Mouse (Mus musculus) forebrain, embryonic 14.5 days (tissue): ENCODE measurements around the gene Nmnat1. TPM values are rescaled to one million over a fixed set of nuclear protein-coding genes. Genes with fewer than 3 reads are reported as not detected.
A peak's percentile ranks its signal among the peaks of the same experiment; 100 is the strongest.

Experiments
- ATAC-seq: fragments of 200-750 bp; cut with Nextera tagmentation; 2 replicates; pipeline ENCODE4 v1.8.0; 2017; ENCODE audit warnings: mild to moderate bottlenecking, moderate library complexity
- DNase-seq: peaks from one replicate; pipeline ENCODE4 v3.0.0-alpha.2; 2015; ENCODE audit warnings: low spot score
- H3K27ac ChIP-seq: fragments of 300-500 bp; sonication (generic); 2 replicates; pipeline ENCODE4 v1.5.1; 2014; ENCODE audit warnings: low read depth, mild to moderate bottlenecking, control low read depth, low read length, moderate library complexity
- H3K27me3 ChIP-seq: fragments of 300-500 bp; sonication (generic); replicated peaks from 2 replicates; pipeline ENCODE4 v1.6.1; 2014; ENCODE audit warnings: low read length, control low read depth, mixed read lengths; ENCODE audit not compliant: control insufficient read depth, insufficient read depth
- H3K36me3 ChIP-seq: fragments of 300-500 bp; sonication (generic); 2 replicates; pipeline ENCODE4 v1.6.1; 2014; ENCODE audit warnings: low read length, control low read depth; ENCODE audit not compliant: control insufficient read depth, insufficient read depth
- H3K4me1 ChIP-seq: fragments of 300-500 bp; sonication (generic); 2 replicates; pipeline ENCODE4 v1.6.1; 2014; ENCODE audit warnings: antibody characterized with exemption, low read length, control low read depth; ENCODE audit not compliant: control insufficient read depth, insufficient read depth
- H3K4me2 ChIP-seq: fragments of 300-500 bp; sonication (generic); 2 replicates; pipeline ENCODE4 v1.6.1; 2014; ENCODE audit warnings: mild to moderate bottlenecking, control low read depth, low read length
- H3K4me3 ChIP-seq: fragments of 300-500 bp; sonication (generic); 2 replicates; pipeline ENCODE4 v1.5.1; 2014; ENCODE audit warnings: low read depth, low read length, control low read depth
- H3K9ac ChIP-seq: fragments of 300-500 bp; sonication (generic); 2 replicates; pipeline ENCODE4 v1.6.1; 2014; ENCODE audit warnings: mild to moderate bottlenecking, low read length, control low read depth, moderate library complexity
- H3K9me3 ChIP-seq: fragments of 300-500 bp; sonication (generic); replicated peaks from 2 replicates; pipeline ENCODE4 v1.6.1; 2016; ENCODE audit warnings: low read length, control low read depth, mixed read lengths; ENCODE audit not compliant: control insufficient read depth
- WGBS: fragments of 180-500 bp; shearing (Covaris S2); extraction: QIAGEN DNeasy Blood & Tissue Kit; methylation state at CpG from one replicate; pipeline ENCODE4 v1.1.7; 2014; 5-methylcytosine and 5-hydroxymethylcytosine counted together
- polyA plus RNA-seq: library from polyadenylated mRNA; unstranded; fragments of >200 nt; fragmentation: Nextera tagmentation; extraction: Ambion mirVana; gene quantifications from 2 replicates; pipeline ENCODE4 v1.2.1, GENCODE M21; 2014

The Nmnat1 gene
- polyA plus RNA-seq, 1 experiment from 2014 or later: 9.4 TPM

DNA sequence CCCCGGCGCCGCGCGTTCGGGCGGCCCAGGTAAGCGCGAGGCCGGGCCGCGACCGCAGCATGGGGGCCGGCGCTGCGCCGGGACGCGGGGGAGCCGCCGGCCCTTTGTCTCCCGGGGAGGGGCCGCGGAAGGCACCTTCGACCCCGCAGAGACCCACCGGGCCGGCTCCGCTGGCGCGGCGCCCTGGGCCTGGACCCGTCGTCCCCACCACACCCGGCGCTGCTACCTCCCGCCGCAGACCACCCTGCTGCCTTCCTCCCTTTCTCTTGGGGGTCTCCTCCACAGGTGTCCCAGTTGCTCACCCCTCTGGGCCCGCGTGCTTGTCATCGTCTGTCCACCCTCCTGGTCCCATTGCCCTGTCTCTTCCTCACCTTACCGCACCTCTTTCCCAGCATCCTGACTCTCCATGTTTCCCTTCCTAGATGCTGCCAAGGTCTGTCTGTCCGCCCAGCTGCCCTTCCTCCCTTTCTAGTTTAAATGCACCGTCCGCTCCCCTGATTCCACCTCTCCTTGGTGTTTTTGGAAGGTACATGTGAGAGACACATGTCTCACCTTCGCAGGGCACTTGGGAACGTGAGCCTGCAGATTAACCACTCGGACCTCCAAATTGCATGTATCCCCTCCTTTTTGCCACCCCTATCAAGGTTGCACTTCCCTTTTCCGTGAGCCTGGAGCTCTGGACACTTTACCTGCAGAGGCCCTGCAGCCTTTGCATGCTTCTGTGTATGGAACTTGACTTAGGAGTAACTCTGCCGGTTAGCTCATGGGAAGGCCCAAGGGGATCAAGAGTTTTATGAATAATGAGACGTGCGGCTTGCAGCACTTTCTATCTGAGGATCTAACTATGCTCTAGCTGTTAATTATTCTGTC lies 33.6 kb upstream of the Nmnat1 start:
- WGBS: 2% methylated on average over 36 of the region's 52 CpGs

DNA sequence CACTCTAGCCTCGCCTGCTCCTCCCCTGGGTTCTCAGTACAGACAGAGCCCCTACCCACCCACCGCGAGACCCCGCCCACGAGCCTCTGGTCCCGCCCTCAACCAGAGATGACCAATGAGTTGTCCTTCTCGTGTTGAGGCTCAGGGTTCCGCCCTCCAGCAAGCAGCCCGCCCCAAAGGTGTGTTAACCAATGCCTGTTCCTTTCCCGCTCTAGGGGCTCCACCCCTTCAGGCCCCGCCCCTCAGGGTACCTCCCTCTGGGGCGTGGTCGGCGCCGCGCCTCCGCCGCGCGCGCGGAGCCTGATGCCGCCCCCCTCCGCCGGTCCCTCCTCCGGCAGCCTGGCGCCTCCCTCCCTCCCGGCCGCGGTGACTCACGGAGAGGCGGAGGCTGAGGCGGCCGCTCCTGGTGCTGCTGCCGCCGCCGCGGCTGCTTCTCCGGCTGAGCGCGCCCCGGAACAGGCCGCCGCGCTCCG lies 32.9 kb upstream of the Nmnat1 start, which contains the start of gene Ctnnbip1:
Gene Ctnnbip1, plus strand, starts transcription at position 369 of the 473 bp plus-strand sequence.
- Histone ChIP-seq H3K4me3 (peak within 1 kb of the TSS; percentile 84), H3K36me3 (no peaks in the 10 kb centered on the region), H3K9ac (peak within 1 kb of the TSS; percentile 88), H3K4me2 (peak within 1 kb of the TSS; percentile 95), H3K4me1 (peaks cover 8% of the 10 kb centered on the region), H3K27me3 (no peaks in the 10 kb centered on the region), H3K9me3 (no peaks in the 10 kb centered on the region), H3K27ac (peak within 1 kb of the TSS; percentile 21; the same call in 1 of the 2 replicates)
- peak; percentile 99 for ATAC-seq
- peak; percentile 98 for DNase-seq
- under 1% methylated on average over 45 of the region's 46 CpGs for WGBS

More for the DNA sequence above, 33.6 kb upstream of the Nmnat1 start:
- no peaks in the 10 kb centered on the region for H3K27me3 ChIP-seq
- H3K4me2 ChIP-seq: peak overlapping the region; percentile 95
- DNase-seq (no peak), ATAC-seq (peak; percentile 27; the same call in 1 of the 2 replicates)
- peak overlapping the region; percentile 84 for H3K4me3 ChIP-seq
- no peaks in the 10 kb centered on the region for H3K36me3 ChIP-seq
- H3K4me1 ChIP-seq: peaks cover 10% of the 10 kb centered on the region
- peak overlapping the region; percentile 21; the same call in 1 of the 2 replicates for H3K27ac ChIP-seq
- H3K9ac ChIP-seq: peak overlapping the region; percentile 88
- H3K9me3 ChIP-seq: no peaks in the 10 kb centered on the region

DNA sequence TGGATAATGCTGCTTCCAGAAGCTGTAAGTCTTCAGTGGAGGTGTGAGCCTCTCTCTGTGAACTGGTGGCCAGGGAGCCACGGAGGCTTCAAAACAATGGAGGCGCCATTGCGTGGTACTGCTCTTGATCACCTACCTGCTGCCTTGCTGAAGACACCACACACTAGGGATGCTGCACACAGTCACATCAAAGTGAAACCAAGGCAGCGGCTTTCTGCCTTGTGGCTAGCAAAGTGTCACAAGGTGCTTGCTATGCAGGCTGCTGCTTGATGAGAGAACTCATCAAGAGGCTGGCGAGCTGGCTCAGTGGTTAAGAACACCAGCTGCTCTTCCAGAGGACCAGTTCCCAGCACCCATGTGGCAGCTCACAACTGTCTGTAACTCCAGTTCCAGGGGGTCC lies 30.7 kb upstream of the Nmnat1 start:
- DNase-seq: no peak
- no peak for ATAC-seq
- no peaks in the 10 kb centered on the region for H3K9me3 ChIP-seq
- no peak overlapping the region for H3K9ac ChIP-seq
- WGBS: 86% methylated on average over 5 of the region's 5 CpGs
- H3K27ac ChIP-seq: no peak overlapping the region
- no peak overlapping the region for H3K4me2 ChIP-seq
- no peaks in the 10 kb centered on the region for H3K36me3 ChIP-seq
- no peaks in the 10 kb centered on the region for H3K27me3 ChIP-seq
- H3K4me1 ChIP-seq: peaks cover 8% of the 10 kb centered on the region
- H3K4me3 ChIP-seq: no peak overlapping the region

DNA sequence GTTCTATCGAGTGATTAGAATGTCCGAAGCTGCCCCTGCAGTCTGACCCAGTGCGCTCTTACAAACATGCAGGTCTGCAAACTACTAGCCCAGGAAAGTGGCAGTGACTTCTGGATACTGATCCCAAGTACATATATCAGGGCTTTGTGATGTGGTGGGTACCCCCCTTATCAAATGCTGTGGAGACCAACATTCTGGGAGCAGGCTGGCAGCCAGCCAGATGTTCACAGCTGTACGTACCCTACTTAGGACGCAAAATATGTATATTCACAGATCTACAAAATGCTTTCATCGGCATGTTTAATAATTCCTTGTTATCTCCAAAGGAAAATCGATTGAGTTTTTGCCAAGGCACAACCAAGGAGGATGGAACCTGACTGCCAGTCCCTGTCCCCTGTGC lies 27.1 kb upstream of the Nmnat1 start:
- no peak overlapping the region for H3K9ac ChIP-seq
- H3K4me2 ChIP-seq: no peak overlapping the region
- no peak overlapping the region; the same call in 1 of the 2 replicates for H3K27ac ChIP-seq
- no peaks in the 10 kb centered on the region for H3K4me1 ChIP-seq
- WGBS: 82% methylated on average over 7 of the region's 7 CpGs
- no peak overlapping the region for H3K4me3 ChIP-seq
- H3K27me3 ChIP-seq: no peaks in the 10 kb centered on the region
- H3K36me3 ChIP-seq: no peaks in the 10 kb centered on the region
- no peaks in the 10 kb centered on the region for H3K9me3 ChIP-seq
- ATAC-seq (no peak), DNase-seq (peak; percentile 34)

DNA sequence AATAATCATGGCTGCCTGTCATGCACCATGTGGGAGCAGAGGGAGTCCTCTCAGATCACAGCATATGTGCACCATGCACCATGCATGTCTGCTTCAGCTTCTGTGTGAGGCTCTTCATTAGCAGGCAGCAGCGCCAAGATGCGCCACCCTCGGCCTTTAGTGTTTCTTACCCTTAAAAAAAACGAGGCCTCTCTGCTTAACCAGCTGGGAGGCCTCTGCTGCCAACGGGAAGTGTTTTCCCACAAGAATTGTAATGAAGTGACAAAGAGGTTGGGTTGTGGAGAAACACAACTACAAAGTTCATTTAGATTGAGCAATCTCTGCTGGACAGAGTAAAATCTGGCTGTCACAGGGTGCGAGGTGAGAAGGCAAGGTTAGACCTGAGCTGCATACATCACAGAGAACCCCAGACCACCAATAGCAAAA lies 26.2 kb upstream of the Nmnat1 start:
- Histone ChIP-seq H3K9me3 (no peaks in the 10 kb centered on the region), H3K4me1 (no peaks in the 10 kb centered on the region), H3K4me3 (no peak overlapping the region), H3K36me3 (no peaks in the 10 kb centered on the region), H3K4me2 (no peak overlapping the region), H3K27me3 (no peaks in the 10 kb centered on the region), H3K9ac (no peak overlapping the region), H3K27ac (peak overlapping the region; percentile 50; the same call in 1 of the 2 replicates)
- 15% methylated on average over 6 of the region's 6 CpGs for WGBS
- DNase-seq (peak; percentile 71), ATAC-seq (peak; percentile 69)

DNA sequence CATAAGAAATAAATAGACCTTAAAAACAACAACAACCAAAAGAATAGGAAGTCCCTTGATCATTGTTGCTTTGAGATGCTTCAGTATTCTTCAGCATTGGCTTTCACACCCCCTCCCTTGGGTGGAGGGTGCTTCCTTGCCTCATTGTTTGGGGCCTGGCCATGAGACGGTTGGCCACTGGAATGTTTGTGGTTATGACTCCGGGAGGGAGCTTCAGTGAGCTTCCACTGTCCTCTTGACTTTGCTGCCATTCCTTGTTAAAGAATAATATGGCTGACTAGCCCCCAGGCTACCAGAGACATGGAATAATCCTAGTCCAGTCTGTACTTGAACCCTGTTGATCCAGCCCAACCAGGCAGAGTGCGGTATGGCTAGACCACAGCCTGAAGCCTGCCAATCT lies 21.9 kb upstream of the Nmnat1 start:
- Histone ChIP-seq H3K36me3 (peaks cover 3% of the 10 kb centered on the region; the same call in 1 of the 2 replicates), H3K27ac (no peak overlapping the region), H3K4me2 (no peak overlapping the region), H3K27me3 (no peaks in the 10 kb centered on the region), H3K4me3 (no peak overlapping the region), H3K9me3 (no peaks in the 10 kb centered on the region), H3K4me1 (0 out of 2 replicates have a peak, but pooled peaks cover 6% of the 10 kb centered on the region), H3K9ac (no peak overlapping the region)
- DNase-seq: no peak
- ATAC-seq: no peak
- WGBS: 96% methylated on average over 3 of the region's 3 CpGs

DNA sequence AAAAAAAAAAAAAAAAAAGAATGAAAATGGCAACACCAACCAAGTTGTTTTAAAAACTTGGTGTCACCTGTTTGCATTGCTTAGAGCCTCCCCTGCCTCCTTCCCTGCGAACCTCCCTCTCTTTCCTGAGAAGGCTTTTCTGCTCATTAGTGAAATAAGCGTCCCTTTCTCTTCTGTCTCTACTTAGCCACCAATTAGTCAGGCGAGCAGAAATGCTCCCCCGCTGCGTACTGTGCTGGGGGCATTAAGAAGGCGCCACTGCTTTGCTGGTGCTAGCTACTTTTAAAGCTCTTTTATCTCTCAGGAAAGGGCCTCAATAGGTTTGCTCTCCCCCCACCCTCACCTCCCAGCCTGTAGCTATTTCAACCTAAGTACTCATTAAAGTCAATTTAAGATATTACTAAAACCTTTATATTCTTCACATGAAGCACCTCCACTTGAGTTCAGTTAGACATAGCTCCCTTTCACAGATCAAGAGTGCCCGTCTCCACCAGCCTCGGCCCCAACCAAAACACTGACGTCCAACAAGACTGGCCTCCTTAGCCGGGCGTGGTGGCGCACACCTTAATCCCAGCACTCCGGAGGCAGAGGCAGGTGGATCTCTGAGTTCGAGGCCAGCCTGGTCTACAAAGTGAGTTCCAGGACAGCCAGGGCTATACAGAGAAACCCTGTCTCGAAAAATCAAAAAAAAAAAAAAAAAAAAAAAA lies 20.4 kb upstream of the Nmnat1 start:
- H3K27ac ChIP-seq: no peak overlapping the region
- 15% methylated on average over 14 of the region's 15 CpGs for WGBS
- 0 out of 2 replicates have a peak, but pooled peaks cover 6% of the 10 kb centered on the region for H3K4me1 ChIP-seq
- no peak overlapping the region for H3K9ac ChIP-seq
- peaks cover 7% of the 10 kb centered on the region; the same call in 1 of the 2 replicates for H3K36me3 ChIP-seq
- no peaks in the 10 kb centered on the region for H3K27me3 ChIP-seq
- no peaks in the 10 kb centered on the region for H3K9me3 ChIP-seq
- H3K4me2 ChIP-seq: no peak overlapping the region
- ATAC-seq: peak; percentile 74
- DNase-seq: peak; percentile 78
- no peak overlapping the region for H3K4me3 ChIP-seq

DNA sequence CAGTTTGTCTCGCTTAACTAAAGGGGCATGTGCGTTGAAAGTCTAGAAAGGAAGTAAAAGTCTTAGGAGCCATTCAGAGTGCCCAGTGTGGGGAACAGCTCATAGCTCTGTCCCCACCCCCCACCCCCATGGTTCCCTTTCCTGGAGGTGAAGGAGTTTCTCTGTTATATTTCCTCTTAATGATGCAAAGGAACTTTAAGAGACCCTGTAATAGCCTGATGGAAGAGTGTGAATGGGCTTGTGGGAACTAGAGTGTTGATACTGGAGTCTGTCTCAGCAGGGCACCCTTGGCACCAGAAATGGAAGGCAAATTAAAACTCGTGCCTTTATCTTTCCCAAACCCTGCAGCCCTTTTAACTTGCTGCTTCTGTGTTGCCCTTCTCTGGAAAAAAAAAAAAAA lies 19.9 kb upstream of the Nmnat1 start:
- Histone ChIP-seq H3K9me3 (no peaks in the 10 kb centered on the region), H3K4me3 (no peak overlapping the region), H3K27ac (peak overlapping the region; percentile 60), H3K27me3 (no peaks in the 10 kb centered on the region), H3K36me3 (peaks cover 12% of the 10 kb centered on the region), H3K4me2 (no peak overlapping the region), H3K4me1 (0 out of 2 replicates have a peak, but pooled peaks cover 6% of the 10 kb centered on the region), H3K9ac (no peak overlapping the region)
- DNase-seq (peak; percentile 66), ATAC-seq (peak; percentile 54; the same call in 1 of the 2 replicates)
- WGBS: 2% methylated on average over 3 of the region's 3 CpGs
